Mouse (Mus musculus) ES-CJ7 (cell line): ENCODE measurements at regions not wholly inside any gene's neighbourhood (a gene's known extent, or its start where the extent isn't known, plus 50 kb on each side); places are given as distances from the start of the nearest gene placed in this dataset.

Experiments used
- DNase-seq: peaks from one replicate; pipeline ENCODE4 v3.0.0; 2011; ENCODE audit warnings: low read depth, low spot score

DNA sequence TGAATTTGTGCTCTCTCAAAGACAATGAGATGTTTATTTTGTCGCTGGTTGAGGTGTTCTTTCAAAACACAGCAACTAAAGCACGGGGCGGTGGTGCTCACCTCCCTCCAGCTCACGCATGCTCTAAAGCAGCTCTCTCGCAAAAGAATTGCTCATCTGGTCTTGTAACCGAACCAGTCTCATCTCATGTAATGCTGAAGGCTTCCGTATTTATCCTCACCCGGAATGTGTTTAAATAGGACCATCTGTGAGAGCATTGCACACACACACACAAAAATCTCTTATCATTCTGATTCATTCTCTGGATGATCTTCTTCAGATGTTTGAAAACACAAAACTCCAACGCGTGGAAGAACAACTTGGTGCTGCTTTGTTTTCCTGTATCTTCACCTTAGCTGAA, 138.4 kb downstream of the Irs2 start:
- DNase-seq, result no peak

DNA sequence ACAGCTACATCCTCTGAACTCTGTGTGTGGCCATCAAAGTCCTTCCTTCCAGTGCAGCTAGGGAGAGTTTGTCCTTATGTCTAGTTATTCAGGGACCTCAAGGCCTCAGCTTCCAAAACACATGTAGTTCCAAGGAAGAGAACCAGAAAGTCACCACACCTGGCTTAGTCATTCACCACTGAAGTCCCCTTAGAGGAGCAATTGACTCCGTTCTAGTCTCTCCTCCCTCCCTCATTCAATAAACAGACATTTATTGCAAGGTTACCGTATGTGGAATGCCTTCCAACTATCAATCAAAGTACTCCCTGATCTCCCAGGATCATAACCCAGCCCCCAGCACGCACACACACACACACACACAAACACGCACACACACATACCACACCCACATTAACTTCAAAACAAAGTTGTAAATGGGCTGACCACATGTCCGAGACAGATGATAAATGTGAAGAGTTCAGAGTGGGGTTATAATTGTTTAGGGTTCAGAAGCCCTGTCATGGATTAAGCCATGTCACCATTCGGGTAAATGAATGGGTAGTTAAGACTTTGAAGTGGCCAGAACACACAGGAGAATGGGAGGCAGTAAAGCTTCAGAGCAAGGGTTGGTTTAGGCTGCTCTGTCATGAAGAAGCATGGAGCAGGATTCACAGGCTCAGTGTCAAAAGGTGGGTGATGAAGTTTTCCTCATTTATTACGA, 141.4 kb downstream of the Irs2 start:
- DNase-seq, result no peak

DNA sequence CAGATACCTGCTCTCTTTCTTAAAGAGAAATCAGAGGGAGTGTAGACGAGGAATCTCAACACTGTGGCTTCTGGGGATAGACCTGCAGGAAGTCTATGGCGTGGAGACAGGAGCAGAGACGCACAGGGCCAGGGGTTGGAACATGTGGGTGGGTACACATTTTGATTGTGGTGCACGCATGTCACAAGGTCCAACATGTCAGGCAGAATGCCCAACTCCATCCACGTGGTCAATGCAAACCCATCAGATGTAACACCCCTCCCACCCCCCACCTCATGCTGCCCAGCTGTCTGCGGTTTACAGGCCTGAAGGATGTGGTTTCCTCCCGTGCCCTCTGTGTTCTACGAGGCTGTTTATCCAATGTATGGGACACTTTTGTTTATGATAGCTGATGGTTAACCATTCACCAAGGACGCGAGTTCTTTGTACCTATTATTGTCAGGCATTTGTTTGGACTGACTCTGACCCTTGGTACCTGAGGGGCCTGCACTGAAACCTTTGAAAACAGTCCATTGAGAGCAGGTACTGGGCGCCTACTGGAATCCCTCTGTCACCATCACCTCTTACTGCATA, 142.2 kb downstream of the Irs2 start:
- DNase-seq, result no peak

DNA sequence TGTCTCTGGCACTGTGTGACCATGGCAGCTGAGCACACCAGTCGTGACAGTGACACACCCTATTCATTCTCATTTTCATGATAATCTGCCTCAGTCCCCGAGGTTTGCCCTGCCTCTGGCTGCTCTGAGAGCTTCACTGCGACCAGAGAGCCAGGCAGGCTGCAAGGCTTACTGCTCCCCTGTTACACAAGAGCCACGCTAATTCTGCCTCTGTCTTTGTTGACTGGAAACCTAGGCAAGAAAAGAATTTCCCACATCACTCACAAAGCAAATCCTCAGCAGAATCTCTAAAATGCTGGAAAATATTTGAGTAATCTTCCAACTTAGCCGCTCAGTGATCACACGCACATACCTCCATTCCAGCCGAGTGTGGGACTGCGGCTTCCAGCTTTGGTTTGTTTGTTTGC, 142.8 kb downstream of the Irs2 start:
- peak; percentile 32 for DNase-seq

DNA sequence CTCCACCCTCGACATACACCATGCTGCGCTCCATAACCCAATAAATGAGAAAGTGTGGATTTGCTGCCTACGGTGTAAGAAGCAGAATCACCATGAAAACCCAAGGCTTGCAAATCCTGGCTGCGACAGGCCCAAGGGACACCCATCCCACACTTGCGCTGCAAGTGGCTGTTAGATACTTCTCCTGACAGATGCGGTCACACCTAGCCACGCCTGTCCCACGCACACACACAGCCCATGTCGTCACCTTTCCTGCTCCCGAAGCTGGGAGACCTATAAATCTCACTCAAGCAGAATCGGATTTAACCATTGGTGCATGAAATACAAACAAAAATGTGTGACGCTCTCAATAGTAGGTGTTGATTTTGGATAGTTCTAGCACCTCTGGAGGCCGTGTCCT, 145.8 kb downstream of the Irs2 start:
- no peak for DNase-seq

DNA sequence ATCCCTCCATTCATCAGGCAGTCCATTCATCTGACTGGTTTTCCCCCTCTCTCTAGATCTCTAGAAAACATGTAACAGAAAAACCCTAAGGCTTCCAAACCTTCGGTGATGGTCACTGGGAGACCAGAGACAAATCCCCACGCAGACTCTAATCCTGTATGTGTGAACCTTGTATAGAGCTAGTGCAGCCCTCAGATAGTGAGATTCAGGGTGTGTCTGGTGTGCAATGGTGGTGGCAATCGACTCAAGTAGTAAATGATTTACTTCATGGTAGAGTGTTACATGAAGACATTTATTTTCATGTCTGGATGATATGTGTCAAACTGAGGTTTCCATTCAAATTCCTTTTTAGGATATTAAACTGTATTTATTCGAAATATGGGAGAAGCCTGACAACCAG, 147.4 kb downstream of the Irs2 start:
- DNase-seq, result no peak

DNA sequence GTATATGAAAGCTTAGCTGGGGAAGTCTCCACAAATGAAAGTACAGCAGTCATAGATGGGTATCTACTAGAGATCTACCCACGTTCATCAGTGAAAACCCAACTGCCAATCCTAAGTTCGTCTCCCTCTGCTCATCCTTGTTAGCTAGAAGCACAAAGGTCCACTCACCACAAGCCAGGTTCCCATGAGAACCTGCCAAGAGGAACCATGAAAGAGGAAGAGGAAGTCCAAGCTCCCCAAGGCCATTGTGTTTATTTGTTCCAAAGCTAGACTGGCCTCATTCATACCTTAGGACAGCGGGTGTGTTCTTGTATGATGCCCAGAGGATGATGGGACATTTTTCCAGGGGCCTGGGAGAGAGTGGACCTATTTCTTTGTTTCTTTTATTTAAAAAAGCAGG, 150.4 kb downstream of the Irs2 start:
- DNase-seq, result no peak

DNA sequence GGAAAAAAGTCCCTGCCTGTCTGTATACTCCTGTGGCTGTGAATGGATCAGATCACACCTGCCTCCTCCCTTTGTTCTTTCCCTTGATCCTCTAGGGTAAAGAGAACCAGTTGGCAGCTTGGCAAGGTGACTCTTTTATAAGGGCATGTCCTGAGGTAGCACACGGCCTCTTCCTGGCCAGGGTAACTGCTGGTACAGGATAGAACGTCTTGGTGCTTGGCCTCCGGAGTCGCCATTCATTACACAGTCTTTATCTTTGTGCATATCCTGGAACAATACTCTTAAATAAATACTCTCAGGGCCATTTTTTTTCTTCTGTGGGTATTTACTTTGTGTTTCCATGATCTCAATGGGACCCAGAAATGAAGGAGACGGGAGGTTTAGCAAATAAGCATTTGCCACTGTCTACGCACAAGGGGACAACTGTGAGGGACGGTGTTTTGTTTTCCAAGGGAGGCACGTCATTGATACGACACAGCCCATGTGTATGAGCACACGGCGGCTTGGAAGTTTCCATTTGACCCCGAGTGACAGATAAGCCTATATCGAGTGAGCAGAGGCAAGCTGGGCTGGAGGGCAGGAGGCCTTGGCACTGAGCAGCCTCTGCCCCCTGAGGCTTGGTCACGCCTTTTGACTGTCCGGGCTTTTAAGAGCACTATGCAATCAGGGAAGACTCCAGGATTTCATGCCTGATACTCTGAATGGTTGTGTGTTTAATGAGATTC, 151.1 kb downstream of the Irs2 start:
- no peak for DNase-seq

DNA sequence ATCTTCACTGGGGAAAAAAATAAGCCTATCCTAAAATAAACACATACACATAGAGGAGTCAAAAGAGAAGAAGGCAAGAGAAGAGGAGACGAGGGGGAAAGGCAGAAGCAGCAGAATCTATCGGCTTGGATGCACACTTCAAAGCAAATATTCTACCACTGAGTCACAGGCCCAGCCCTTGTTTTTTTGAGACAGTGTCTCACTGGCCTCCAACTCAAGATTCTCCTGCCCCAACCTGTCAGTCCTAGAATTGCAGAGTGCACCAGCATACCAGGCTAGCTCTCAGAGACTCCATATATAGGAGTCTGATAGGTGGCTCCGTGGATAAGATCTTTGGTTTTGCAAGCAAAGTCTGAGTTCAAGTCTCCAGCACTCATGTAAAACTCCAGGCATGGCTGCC, 152.6 kb downstream of the Irs2 start:
- DNase-seq, result no peak

DNA sequence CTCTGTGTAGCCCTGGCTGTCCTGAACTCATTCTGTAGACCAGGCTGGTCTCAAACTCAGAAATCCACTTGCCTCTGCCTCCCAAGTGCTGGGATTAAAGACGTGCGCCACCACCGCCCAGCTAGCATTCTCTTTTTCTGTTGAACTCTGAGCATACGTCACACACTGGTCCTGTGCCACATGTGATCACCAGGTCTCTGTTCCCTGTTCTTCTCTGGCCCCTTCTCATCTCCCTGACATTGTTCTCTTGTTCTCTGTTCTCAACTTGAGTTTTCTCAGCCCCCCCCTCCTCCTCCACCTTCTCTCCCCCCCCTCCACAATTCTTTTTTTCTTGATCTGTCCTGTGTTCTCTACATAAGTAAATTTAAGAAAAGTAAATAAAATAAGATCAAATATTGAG, 153.1 kb downstream of the Irs2 start:
- DNase-seq, result no peak

DNA sequence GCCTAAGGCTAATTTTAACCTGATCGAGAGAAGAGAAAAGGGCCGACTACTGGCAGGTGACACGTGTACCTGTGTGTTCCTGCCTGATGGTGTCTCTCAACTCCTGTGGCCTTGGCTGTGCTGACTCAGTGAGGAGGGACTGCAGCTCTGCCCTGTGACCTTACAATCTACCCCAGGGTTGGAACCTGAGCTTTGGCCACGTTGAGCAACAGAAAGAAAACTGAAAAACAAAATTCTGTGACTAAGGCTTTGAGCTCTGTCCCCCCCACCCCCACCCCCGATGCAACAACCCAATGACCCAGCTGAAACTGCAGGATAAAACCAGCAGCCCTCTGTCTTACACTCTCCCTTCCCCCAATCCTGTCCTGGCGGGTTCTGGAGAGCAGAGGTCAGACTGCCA, 153.7 kb downstream of the Irs2 start:
- no peak for DNase-seq

DNA sequence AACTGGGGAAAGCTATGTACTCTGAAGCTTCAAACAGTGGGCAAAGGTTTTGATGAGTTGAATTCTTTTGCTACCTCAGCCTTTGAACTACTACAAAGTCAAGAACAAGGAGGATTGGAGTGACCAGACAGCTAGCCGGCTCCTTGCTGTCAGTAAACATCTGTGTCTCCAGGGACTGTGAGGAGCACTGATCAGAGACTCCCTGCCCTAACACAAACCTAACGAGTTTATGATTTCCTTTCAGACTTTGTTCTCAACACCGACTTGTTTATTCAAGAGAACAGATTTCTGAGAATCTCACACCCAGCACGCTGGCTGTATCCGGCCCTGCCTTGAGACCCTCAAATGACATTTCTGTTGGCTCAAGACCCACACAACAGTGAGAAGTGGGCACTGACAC, 154.4 kb downstream of the Irs2 start:
- no peak for DNase-seq

DNA sequence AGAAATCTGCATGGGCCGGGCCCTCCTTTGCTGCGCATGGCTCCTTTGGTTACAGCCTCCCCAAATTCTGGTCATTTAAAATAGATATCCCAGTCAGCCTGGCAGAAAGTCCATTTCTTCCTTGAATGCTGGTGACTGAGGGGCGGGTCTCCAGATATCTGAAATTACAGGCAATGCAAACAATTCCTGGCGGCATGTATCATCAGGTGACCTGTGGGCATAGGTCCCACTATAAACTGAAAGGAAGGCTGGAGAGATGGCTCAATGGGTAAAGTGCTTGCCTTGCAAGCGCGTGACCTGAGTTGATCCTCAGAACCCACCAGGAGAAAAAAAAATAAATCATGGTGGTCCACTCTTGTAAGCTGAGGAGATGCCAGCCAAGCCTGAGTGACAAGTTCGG, 158.3 kb downstream of the Irs2 start:
- DNase-seq, result no peak

DNA sequence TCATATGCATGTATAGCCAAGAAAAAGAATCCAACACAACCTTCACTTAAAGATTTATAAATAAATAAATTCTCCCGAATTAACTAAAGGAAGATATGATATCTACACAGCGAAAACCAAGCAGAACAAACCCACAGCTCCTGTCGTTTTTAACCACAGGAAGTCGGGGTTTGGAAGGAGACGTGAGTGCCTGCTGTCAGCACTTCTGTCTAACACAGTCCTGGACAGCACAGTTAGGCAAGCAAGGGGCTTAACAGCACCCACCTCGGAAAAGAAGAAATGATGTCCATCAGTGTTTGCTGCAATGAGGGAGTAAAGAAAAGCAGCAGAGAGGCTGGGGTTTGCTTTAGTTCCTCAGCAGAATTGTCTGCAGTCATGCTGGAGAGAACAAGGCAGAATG, 162.7 kb downstream of the Irs2 start:
- no peak for DNase-seq

DNA sequence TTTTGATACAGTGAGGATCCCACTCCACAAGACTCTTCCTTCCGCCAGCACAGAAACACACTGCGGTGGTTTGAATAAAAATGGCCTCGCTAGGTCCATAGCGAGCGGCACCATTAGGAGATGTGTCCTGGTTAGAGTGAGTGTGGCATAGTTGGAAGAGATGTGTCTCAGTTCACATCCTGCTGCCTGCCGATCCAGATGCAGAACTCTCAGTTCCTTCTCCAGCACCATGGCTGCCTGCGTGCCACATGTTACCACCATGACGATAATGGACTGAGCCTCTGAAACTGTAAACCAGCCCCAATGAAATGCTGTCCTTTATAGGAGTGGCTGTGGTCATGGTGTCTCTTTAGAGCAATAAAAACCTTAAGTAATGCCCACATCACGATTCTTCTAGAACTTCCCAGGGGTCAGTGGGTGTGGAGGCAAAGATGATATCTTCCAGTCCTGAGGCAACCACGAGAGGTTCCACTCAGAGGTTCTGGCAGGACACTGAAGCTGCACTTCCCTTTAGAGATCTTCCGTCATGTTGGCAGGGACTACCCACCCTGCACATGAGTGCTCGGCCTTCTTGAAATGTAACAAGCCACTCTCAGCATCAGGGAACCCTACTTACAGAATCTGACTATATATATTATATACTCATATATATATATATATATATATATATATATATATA, 167.3 kb downstream of the Irs2 start:
- no peak for DNase-seq

DNA sequence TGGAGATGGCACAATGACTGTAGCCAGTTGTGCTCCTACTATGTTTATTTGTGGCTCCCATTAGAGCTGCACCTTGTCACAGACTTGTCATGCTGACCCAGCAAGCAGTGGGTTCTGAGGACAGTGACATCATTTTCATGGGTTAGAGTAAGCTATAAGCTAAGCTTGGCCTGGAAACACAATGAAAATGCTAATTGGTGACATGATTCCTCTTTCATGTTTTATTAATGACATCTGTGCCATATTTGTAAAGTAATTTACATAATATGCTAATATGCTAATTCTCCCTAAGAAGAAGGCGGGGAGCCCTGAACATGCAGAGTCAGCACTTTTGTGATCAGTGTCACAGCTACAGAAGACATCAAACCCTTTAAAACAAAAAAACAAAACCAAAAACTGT, 168.2 kb downstream of the Irs2 start:
- no peak for DNase-seq

DNA sequence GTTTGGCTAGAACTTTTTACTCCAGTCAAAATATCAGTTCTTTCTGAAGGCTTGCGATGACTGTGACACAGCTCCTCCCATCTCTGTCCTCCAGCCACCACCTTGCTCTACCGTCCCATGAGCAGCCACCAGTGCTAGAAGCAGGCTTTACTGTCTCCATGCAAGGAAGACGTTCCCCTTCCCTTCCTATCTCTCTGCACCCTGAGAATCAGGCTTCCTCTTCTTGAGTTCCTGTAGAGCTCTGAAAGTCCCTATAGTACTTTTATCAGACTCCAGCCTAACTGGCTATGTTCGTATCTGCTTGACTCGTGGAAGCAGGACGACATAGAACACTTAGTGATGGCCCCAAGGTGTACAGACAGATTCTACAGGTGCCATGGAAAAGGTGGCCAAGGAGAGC, 173.2 kb downstream of the Irs2 start:
- no peak for DNase-seq

DNA sequence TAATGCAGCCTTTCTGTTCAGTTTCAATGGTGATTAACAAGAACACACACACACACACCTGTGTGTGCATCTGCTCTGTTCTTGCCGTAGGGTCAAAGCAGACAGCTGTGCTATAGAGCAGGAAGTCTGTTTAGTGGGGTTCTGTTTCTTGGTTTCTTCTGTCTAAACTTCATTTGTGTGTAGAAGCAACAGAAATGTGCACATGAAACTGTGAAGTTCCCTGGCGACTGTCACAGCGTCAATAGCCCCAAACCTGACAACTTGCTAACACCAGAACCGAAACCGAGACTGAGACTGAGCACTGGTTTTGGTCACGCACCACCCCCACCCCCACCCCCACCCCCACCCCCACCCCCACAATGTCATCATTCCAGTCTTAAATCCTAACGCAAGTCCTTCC, 176.4 kb downstream of the Irs2 start:
- no peak for DNase-seq

DNA sequence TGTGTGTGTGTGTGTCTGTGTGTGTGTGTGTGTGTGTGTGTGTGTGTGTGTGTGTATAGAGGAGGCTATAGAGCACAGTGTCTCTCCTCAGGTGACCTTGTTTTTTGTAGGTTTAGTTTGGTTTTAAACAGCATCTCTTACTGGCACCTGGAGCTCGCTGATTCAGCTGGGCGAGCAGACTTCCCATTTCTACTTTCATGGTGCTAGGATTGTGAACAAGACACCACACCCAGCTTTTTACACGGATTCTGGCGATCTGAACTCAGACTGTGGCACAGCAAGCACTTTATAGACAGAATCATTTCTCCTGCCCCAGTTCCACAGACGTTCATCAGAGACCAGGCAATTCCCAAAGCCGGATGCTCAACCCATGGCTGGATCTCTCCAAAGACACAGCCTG, 177.0 kb downstream of the Irs2 start:
- no peak for DNase-seq

DNA sequence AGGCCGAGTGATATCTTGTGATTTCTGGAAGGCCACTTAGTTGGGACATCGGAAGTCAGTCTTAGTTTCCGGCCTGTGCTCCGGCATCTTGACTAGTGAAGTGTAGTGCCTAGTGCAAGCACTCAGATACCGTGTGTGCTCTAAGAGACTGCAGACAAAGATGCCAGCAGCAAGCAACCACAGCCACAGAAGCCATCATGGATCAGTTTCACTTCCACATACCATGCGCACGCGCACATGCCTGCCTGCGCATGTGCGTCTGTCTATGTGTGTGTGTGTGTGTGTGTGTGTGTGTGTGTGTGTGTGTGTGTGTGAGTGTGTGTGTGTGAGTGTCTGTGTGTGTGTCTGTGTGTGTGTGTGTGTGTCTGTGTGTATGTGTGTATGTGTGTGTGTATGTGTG, 177.4 kb downstream of the Irs2 start:
- DNase-seq, result no peak

DNA sequence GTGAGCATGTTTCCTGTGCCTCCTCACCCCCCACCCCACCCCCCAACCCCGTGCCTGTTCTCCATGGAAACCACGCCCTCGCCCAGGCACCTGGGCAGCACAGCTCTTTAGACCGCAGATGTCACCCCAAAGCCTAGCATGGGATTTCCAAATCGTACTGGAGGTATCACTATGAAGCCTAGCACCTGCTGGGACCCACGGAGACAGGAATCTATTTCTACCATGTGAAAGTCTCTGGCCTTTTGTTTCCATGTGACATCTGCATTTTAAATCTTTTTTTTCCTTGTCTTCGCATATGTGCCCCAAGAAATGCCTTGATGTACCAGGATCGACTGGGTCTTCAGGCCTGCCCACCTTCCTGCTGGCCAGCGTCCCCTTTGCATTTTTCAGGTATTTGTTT, 179.7 kb downstream of the Irs2 start:
- no peak for DNase-seq

DNA sequence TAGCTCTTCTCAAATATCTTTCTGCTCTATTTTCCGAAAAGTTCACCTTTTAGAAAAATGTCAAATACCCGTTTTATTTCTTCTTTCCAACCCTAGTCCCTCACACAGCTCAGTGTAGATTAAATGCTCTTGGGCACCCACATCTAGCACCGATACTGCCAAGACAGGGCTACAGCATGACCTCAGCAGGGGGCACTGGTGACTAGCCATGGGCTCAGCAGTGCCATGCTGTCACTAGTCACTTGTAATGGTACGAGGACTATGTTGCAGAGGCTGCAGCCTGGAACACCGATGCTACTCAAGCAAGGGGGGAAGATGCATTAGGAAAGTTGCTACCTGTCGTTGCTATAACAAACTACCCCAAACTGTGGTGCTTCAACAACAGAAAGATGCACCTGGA, 180.7 kb downstream of the Irs2 start:
- DNase-seq, result no peak

DNA sequence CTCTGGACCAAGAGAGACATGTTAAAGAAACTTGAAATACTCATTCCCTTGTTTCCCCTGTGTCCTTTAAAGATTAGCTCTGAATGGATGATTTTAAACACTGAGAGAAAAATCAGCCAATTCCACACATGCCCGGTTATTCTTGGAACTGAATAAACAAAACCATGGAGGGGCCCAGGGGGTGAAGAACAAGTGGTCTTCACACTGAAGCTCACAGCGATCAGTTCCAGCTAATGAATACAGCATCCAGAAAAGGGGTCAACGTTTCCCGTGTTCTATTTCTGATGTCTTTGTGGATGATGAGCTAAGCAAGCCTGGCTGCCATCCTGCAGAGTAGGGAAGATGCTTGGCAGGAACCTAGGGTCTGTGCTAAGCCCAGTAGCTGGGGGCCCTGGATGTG, 182.3 kb downstream of the Irs2 start:
- DNase-seq, result no peak
